Mouse (Mus musculus) G1E-ER4 (cell line): ENCODE results near the gene Hoxa9. TPM values are rescaled to one million over a fixed set of nuclear protein-coding genes. Genes with fewer than 3 reads are reported as not detected.

Experiments
- GATA1 ChIP-seq: IDR thresholded peaks from one replicate; pipeline ENCODE4 v1.8.0; 2012; ENCODE audit warnings: low read length, inconsistent platforms
- polyA plus RNA-seq: library from polyadenylated mRNA; stranded (reverse); fragments of >175 nt; gene quantifications from 2 replicates; pipeline ENCODE4 v1.2.3, GENCODE M21; 2012

The Hoxa9 gene
- not detected in 2 replicates for polyA plus RNA-seq

- TF ChIP-seq GATA1, result no peak
These were observed at the start of gene Hoxa9 for GRCm38 (mm10) chr6:52230516-52231165. Hoxa9 (minus strand) TSS chr6:52231089.

GRCm38 (mm10) chr6:52276920-52277319, 46.0 kb upstream of the Hoxa9 start:
- no peak for TF ChIP-seq GATA1

- TF ChIP-seq GATA1, result no peak
These were observed 45.5 kb upstream of the Hoxa9 start for GRCm38 (mm10) chr6:52276382-52276781.

- TF ChIP-seq GATA1, result no peak
These were observed 44.8 kb upstream of the Hoxa9 start for GRCm38 (mm10) chr6:52275563-52276280.

GRCm38 (mm10) chr6:52274576-52274975, 43.7 kb upstream of the Hoxa9 start:
- TF ChIP-seq GATA1, result no peak

- no peak for TF ChIP-seq GATA1
These were observed 42.9 kb upstream of the Hoxa9 start for GRCm38 (mm10) chr6:52273656-52274280.

GRCm38 (mm10) chr6:52272766-52273655, 42.1 kb upstream of the Hoxa9 start:
- no peak for TF ChIP-seq GATA1

- no peak for TF ChIP-seq GATA1
These were observed 39.9 kb upstream of the Hoxa9 start for GRCm38 (mm10) chr6:52270494-52271480.

GRCm38 (mm10) chr6:52268756-52269155, 37.9 kb upstream of the Hoxa9 start:
- no peak for TF ChIP-seq GATA1

- TF ChIP-seq GATA1, result no peak
These were observed 37.5 kb upstream of the Hoxa9 start for GRCm38 (mm10) chr6:52268341-52268740.

- no peak for TF ChIP-seq GATA1
These were observed 36.8 kb upstream of the Hoxa9 start for GRCm38 (mm10) chr6:52267691-52268090.

GRCm38 (mm10) chr6:52267221-52267620, 36.3 kb upstream of the Hoxa9 start:
- TF ChIP-seq GATA1, result no peak

GRCm38 (mm10) chr6:52266666-52266985, 35.7 kb upstream of the Hoxa9 start:
- no peak for TF ChIP-seq GATA1

- TF ChIP-seq GATA1, result no peak
These were observed 35.2 kb upstream of the Hoxa9 start for GRCm38 (mm10) chr6:52265913-52266665.
